Mouse (Mus musculus) skeletal muscle tissue, adult 2 months (tissue): ENCODE data around the gene Ebf1.

Source experiments
- DNase-seq: peaks from one replicate; pipeline ENCODE4 v3.0.0-alpha.2; 2012; ENCODE audit warnings: low read depth, low spot score

Gene Ebf1

DNA sequence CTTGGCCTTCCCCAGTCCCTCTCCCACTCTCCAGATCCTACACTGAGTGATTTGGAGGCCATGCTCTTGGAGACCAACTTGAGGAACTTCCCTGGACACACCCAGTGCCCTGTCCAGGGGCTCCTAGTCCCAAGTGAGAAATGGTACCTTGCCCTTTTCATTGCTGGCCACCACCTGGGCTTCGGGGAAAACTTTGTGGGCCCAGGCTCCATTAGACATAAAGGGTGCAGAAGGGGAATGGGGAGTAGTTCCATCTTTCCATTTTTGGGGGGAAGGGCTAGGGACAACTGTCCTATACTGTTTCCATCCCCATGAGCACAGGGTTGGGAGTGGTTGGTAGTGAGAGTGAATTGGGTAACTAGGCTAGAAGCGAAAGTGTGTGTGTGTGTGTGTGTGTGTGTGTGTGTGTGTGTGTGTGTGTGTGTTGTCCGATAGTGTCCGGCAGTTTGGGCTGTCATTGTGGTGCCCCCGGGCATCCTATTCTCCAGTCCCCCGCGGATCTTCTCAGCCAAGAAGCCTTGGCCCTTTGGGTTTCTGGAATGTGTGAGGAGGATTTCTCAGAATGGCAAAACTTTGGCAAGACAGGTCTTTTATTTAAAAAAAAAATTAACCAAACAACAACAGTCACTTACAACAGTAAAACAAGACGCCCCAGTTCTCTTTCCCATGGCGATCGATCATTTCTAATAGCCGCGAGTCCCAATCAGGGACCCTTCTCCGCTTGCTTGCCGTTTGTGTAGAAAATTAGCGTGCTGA is 2.2 kb downstream of the Ebf1 start:
- no peak for DNase-seq

DNA sequence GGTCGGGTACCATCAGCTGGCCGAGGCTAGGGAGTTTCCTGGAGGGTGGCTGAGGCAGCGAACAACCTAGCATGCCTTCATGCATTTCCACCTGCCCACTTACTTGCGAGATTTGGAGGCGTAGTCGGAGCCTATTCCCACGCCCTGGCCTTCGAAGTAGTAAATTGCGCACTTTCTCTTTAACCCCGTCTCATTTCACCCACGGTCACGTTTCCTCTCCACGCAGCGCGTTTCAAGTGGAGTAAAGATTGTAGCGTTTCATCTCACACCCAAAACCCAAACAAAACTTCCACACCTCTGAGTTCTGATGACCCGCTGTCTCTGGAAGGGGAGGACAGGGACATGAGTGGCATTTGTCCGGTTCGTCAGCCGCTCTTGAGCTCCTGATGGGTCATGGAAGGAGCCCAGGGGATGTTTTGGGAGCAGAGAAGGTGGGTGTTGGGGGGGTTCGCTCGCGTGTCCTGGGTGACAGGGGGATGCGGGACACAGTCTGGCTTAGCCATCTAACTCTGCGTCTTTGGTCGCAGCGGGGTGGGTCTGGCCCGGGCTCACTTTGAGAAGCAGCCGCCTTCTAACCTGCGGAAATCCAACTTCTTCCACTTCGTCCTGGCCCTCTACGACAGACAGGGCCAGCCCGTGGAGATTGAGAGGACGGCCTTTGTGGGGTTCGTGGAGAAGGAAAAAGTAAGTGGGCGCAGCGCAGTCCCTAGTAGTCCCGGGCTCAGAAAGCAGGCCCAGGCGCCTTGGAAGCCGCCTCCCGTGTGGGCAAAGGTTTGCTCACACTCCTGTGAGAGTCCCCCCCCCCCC is 3.0 kb downstream of the Ebf1 start:
- DNase-seq = no peak

DNA sequence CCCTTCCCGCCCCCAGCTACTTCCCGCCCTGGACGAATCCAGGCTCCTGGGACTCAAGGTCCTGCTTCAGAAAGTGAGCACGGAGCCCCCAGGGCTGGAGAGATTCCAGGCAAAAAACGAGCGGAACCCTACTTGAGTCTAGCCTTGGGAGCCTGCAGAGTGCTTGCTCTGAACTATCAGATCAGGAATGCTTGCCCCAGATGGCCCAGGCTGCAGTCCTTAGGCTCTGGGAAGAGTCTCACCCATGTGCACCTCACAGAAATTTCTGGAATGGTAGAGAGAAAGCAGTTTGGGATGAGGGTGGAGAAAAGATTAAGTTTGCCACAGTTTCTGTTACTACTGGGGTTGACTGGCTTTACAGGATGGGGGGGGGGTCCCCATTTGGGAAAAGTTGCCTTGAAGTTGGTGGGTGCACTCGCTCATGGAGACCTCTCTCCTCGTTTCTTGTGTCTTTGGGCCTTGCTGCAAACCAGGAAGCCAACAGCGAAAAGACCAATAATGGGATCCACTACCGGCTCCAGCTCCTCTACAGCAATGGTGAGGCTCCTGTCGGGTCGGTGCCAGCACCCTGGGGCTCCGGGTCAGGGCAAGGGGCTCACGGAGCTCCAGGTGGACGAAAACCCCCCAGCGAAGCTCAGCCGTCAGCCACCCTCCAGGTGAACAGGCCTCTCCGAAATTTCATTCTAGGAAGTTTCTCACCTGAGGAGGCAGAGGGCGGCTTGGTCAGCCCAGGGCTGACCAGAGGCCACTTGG is 3.8 kb downstream of the Ebf1 start:
- no peak for DNase-seq

DNA sequence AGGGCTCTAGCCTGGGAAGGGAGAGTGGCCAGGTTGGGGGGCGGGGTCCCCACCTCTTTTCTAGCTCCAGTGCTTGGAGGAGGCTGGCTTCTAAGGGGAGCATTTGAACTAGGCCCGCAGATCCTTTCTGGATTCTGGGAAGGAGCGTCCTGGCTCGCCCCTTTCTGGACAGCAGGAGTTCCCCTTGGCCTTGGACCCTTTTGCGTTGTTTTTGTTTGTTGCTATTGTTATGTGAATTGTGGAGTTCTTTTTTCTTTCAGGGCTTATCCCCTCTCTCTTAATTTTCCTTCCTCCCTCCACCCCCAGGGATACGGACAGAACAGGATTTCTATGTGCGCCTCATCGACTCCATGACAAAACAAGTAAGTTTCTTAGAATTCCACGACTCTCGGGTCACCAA is 4.5 kb downstream of the Ebf1 start:
- DNase-seq = no peak

GRCm38 (mm10) chr11:44622023-44622731 is 5.1 kb downstream of the Ebf1 start:
- peak; percentile 69 for DNase-seq

DNA sequence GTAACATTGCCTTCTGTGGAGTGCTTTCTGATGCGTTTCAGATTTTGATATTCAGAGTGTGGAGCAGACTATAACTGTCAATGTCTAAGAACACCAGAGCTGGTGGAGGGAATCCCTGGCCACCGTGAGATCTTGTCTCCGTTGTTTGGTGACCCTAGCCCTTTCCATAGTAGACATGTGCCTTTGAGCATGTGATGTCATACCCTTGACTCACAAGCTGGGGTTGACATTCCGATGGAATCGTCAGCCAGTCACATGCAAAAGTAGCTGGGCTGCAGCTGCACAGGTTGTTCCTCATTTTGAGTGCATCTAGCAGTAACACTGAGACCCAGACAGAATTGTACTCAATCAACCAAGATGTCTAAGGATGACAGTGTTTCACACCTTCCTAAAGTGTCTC is 7.4 kb downstream of the Ebf1 start:
- DNase-seq = no peak

- no peak for DNase-seq
Measured at GRCm38 (mm10) chr11:44626065-44626464, 8.9 kb downstream of the Ebf1 start.

DNA sequence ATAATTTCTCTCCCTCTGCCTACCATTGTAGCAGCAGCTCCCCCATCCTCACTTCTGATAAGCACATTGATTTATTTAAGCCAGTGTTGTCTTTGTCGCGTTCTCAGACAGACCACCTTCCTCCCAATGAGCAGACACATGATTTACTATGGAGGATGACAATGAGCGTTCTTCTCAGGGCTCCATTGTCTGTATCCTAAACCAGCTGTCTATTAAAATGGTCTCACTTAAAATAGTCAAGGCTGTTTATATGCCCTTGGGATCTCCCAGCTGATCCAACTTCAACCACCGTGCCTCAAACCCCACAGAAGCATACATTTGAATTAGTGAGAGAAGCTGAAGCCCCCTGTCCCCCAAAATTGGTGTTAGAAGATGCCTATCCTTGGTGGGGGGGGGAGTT is 11.3 kb downstream of the Ebf1 start:
- no peak for DNase-seq

GRCm38 (mm10) chr11:44632064-44632968 is 15.2 kb downstream of the Ebf1 start:
- no peak for DNase-seq

- no peak for DNase-seq
Measured at GRCm38 (mm10) chr11:44633001-44633693, 16.0 kb downstream of the Ebf1 start.

GRCm38 (mm10) chr11:44634552-44635193 is 17.6 kb downstream of the Ebf1 start:
- no peak for DNase-seq

- no peak for DNase-seq
Measured at GRCm38 (mm10) chr11:44636241-44636640, 19.1 kb downstream of the Ebf1 start.

- no peak for DNase-seq
Measured at GRCm38 (mm10) chr11:44638193-44638754, 21.2 kb downstream of the Ebf1 start.

DNA sequence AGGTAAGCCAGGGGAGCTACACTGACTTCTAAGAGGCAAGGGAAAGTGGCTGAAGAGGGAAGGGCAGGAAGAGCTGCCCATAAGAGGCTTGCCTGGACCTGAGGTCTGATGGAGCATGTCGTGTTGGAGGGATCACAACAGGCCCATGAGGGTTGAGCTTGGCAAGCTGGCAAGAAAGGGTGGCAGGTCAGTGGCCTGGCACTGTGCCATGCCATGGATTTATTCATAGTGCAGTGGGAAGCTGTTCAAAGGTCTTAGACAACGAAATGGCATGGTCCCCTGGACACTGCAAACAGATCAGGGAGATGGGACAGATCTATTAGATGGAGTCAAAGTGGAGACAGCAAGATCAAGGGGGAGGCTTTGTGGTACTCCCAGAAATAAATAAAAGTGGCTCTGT is 24.4 kb downstream of the Ebf1 start:
- no peak for DNase-seq

GRCm38 (mm10) chr11:44654340-44655019 is 37.4 kb downstream of the Ebf1 start:
- DNase-seq = no peak

- no peak for DNase-seq
Measured at GRCm38 (mm10) chr11:44655468-44655867, 38.4 kb downstream of the Ebf1 start.

DNA sequence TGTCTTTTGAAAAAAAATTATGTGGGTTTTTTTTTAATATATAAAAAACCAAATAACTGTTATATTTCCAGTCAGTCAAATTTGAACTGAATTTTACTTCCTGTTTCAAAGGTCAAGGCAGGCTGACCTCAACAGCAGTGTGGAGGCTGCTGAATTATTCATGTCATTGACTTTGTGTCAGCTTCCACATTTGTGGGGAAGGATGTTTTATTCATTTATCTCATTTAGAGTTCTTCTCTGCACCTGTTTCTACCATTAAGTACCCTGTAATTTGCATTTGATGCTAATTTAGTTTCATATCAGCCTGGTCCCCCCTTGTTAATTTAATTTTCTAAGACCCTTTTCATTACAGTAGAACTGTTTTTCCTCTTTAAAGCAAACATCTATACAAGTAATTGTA is 39.8 kb downstream of the Ebf1 start:
- no peak for DNase-seq

GRCm38 (mm10) chr11:44657833-44658395 is 40.8 kb downstream of the Ebf1 start:
- no peak for DNase-seq
